Mouse (Mus musculus) kidney, adult 8-10 months (tissue): ENCODE results near the gene Tpk1.

Experiments
- DNase-seq, 2 experiments: peaks; one replicate each; pipeline ENCODE4 v3.0.0; 2022

Gene Tpk1

DNA sequence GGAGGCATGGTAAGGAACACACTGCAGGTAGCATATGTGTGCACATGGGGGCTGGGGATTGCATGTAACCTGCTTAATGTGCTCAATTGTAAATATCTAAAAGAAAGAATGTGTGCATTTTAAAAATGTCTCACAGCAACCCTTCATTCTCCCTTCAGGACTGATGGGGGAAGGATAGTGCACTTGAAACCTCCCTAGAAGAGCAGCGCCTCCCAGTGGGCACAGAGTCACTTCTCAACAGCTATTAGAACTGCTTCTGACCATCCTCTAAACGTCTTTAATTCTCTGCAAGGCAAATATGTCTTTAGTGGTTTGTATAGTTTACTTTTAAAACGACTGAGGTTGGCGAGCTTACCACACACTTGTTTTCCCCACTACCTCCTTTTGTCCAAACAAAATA is 241.1 kb downstream of the Tpk1 start:
- no peak for DNase-seq

DNA sequence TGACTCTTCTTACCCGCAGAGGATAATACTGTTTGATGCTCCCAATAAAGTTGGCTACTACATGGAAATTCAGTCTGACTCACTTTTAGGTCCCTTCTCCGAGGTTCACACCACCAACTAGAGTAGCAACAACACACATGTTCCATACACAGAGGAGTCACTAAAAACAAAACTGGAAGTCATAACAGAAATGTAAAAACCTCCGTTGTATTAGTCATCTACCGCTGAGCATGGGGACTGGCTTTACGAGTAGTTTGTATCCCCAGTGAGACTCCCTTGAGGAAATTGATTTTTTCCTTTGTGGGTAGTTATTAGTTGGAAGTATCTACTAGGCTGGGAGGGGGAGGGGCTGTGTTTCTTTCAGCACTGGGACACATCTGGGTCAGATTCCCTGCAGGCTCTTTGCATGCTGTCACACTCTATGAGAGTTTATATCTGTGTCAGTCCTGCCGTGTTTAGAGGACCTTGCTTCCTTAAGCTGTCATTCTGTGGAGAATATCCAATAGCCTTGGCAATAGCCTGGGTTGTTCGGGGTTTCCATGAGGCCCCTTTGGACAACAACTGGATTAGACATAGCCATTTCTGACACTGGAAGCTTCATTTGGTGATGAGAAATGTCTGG is 245.6 kb downstream of the Tpk1 start:
- no peak for DNase-seq

DNA sequence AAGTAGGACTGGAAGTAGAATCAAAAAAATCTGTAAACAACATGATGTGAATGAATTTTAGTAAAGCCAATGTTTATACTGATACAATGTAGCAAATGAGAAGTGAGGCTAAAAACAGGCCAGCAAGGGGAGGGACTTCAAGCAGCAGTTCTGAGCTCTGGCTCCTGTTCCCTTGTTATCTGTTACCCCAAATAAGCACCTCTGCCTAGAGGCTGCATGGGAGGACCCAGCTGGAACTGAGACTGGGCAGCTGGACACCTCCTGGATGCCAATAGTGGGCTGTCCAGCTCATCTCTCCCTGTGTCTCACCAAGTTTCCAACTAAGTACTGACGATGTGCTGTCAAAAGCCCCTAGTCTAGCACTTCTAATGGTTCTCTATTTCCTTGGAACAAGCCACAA is 257.1 kb downstream of the Tpk1 start:
- DNase-seq = no peak

DNA sequence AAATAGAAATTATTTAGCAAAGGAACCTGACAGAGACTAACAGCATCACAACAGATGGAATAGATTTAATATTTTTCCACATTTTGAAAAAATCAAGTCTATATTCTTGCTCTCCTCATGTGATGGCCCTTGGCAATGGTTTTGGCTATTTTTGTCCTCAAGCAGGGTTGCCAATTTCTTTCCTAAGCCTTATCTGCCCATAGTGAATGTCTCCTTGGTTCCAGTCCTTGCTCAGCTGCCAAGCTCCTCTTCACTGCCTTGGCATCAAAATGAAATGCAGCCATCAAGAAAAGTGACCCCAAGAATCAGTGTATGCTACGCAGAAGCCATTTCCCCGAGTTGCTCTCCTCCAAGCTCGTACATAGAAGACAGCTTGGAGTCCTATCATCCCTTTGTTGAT is 263.0 kb downstream of the Tpk1 start:
- no peak for DNase-seq

DNA sequence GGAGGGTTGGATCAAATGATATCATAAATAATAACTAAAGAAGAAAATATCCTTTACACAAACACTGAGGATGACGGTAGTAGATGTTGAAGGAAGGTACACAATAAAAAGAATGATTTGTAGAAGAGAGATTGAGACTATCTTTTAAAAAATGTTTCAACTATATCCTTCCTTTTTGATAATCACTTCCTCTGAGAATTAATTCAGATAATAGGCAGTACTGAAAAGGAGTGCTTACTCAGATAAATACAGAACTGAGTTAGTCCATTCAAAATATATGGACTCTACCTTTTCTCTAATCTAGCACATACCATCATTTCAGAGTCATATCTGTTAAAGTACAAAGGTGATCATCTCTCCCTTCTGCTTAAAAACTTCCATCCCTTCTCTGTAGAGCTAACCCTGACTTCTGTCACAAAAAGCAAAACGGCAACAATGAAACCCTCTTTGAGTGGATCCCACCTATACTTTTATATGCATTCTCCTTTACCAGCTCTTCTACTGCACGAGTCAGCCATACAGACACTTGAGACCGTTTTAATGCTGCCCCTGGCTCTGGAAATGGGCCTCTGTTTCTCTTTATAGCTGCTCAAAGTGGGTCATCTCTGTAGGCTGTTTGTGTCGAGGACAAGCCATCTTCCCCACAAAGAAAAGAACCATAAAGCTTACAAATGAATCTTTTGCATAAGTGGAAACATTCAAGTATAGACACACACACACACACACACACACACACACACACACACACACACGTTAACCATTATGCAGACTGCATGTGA is 263.7 kb downstream of the Tpk1 start:
- DNase-seq = no peak

DNA sequence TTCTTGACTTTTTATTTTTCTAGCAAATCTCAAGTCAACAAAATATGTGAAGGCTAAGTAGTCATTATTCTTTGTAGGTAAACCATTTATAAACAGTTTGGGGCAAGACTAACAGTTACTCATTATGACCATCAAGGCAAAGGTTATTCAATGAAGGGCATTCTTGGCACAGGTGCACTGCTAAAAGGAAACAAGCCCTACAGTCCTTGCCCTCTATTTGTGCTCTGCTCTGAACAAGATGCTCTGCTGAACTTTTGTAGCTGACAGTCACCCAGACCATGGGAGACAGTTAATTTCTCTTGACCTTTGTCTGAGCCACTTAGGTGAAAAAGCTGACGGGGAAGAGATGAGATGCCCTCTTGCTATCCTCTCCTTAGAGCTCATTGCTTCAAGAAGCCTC is 269.7 kb downstream of the Tpk1 start:
- peak in 1 of 2 experiments; percentile 9 for DNase-seq

DNA sequence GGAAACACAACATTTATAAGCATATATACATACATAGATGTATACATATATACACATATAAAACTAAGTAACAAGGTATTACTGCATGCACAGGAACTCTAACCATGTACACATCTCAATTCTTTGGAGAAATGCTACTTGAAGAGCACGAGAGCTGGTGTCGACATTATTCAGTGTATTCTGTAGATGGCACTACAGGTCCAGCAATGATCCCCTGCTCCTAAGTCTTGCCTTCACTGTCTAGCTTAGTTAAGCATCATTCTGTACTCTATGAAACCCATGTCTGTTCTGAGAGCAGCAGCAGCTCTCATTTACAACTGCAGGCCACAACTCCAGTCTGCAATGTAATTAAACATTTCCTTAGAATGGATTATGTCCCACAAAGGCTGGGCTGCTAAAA is 270.5 kb downstream of the Tpk1 start:
- DNase-seq = no peak

DNA sequence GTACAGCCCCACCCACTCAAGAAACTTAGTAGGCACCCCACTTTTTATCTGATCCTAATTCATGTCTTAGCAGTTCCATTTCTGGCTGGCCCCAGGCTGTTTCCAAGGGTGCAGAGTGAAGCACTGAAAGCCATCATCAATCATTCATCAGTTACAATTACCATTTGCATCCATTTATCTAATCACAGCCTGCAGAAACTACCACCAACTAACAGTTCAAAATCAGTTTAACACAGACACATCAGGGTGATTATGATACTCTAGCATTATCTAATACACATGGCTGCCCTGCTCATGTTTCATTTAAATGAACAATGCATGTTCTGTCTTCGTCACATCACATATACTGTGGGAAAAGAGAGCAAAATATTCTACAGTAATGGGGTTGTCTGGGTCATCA is 274.7 kb downstream of the Tpk1 start:
- no peak for DNase-seq

DNA sequence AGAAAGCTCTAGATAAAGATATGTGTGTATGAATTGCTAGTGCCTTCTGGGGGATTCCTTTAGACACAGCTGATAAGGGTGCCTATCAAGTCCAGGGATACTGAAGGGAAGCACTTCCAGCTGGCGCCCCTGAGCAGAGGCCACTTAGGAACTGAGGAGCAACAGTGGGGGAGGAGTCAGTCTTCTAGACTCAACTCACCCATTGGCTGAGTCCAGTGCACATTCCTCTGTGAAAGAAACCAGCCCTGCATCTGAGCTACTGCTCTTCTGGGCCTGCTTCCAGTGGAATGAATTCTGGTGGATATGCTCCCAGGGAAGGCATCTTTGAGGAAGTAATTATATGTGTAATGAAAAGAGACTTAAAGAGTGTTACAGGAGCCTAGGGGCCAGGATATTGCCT is 278.8 kb downstream of the Tpk1 start:
- DNase-seq = no peak

DNA sequence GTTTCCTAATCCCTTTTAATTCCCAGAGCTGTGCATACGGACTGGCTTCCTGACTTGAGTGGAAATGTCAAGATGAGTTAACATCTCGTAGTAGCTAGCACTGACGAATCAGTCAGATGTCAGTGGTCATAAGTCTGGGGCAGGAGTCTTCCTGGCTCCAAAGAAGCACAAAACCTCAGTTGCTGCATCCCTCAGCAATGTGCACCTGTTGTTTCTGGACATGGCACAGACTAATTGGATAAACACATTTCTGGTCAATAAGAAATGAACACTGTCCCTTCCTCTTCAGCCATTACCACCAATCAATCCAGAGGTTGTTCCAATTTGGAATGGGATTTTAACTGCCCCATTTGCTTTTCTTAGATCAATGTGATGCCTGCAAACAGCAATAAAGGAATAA is 281.2 kb downstream of the Tpk1 start:
- no peak for DNase-seq

DNA sequence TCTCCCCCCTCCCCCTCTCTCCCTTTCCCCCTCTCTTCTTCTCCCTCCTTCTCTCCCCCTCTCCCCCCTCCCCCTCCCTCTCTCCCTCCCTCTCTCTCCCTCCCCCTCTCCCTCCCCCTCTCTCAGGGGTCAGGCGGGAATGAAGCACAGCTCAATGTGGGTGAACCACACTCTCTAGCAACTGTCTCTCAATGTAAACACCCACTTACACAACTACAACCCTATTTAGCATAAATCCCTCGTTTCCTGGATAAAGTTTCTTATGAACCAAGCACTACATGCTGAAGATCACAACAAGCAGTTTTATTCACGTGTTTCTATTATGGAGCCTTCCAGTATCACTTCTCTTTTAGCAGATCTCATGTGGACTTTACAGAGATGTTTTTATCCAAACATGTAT is 281.8 kb downstream of the Tpk1 start:
- no peak for DNase-seq

DNA sequence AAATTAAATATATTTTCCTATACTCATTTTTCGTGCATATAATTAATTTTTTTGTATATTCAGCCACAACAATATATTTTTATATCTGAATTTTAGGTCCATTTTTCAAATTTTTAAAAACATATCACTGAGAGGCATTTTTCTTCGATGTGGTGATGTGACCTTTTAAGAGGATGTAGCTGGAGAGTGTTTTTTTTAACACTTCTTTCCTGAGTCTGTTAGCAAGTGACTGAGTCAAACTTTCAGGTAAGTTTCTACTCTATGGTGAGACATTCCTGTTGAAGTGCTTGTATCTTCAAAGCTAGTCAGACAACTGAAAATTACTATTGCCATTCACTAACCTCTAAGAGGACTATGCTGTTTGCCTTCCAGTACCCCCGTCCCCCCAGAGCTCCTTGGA is 283.3 kb downstream of the Tpk1 start:
- DNase-seq = no peak

DNA sequence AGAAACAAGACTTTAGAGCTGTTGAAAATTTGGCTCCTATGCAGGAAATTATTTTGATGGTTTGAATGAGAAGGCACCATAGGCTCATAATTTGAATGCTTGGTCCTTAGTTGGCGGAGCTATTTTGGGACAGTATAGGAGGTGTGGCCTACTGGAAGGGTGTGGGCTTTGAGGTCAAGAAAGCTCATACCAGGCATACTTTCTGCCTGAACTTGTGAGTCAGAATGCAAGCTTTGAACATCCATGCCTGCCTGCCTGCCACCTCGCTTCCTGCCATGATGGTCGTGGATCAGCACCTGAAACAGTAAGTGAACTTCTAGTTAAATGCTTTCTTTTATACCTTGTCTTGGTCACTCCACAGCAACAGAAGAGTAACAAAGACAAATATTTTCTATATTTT is 283.8 kb downstream of the Tpk1 start:
- DNase-seq = no peak

DNA sequence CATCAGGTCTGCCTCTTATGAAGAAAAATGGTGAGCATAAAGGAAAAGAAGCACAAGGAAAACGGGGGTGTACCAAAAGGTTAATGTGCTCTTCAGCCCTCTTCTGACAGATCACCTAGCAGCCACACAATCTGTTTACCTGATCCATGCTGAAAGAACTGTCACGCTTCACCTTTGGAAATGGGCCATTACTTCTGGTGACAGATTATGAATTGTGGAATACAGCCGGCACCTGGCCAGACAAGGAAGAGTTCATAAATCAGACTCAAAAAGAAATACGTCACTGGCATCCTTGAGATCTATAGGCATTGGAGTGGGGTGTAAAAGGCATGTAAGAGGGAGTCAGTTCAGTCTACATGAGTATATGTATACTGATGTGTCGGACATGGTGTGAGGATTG is 292.9 kb downstream of the Tpk1 start:
- no peak for DNase-seq

DNA sequence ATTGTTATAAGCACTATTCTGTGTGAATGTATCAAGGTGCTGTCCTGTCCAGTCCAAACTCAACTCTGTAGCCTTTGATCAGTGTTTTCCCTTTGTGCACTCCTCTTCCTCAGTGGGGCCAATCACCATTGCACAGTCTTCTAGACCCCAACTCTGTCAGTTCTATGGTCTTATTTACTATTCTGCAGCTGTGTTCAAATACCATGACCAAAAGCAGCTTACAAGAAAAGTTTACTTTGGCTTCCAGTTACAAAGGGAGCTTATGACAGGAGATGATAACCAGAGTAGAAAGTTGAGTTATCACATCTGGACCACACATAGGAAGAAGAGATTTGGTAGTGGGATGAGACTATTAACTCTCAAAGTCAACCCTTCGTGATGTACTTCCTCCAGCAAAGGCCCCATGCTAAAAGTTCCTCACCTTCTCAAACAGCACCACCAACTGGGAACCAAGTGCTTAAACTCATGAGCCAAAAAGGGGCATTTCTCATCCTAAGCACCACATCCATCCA is 298.6 kb downstream of the Tpk1 start:
- no peak for DNase-seq

DNA sequence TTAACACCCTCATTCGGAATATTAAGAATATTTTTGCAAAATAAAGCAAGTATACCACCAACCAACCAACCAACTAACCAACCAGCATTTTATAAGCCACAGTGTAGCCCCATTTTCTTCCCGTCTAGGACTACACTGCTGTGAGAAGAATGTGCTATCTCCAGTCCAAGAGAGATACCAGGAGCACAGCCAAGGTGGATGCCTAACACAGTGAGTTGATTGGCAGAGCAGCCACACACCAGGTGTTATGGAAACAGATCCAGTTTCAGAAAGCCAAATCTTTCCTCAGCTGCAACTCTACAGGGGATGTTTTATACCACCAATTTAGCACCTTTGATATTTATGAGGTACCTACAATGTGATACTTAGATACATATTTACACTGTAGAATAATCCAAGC is 299.1 kb downstream of the Tpk1 start:
- DNase-seq = no peak

DNA sequence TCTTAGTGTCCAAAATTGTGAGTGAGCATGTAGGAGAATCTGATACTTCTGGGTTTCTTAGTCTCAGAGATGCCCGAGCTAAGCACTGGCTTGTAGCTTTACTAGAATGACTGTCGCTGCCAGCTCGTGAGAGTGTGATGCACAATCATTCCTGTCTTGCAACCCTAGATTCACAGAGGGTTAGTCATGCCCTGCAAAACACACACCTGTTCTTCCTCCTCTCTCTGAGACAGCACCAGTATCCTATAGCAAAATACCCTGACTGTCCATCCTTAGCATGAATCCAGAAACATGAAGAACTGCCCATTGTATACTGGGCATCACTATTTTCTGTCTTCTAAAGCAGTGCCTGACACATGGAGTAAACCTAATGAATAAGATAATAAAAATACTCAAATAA is 302.2 kb downstream of the Tpk1 start:
- DNase-seq = no peak

DNA sequence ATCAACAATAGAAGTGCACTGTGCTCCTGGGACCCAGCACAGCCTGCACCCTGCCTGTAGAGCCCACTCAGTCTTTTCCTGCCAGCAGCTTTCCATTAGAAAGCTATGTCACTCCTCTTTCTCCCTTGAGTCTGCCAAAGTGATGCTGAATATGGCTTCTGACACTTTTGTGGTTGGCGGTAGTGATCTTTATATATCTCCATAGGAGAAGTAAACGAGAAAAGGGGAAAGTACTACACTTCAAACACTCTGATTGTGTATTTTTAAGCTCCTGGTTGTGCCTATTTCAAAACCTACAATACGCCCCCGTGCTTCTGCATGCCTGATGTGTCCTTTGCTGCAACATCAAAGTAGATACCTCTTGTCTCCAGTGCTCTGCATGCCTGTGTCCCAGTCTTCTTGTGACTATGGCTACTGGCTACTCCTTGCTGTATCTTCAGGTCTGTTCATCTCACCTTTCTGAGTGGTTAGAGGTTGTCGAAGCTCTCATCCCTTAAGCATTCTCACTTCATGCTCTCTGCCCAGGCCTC is 302.7 kb downstream of the Tpk1 start:
- DNase-seq = no peak

DNA sequence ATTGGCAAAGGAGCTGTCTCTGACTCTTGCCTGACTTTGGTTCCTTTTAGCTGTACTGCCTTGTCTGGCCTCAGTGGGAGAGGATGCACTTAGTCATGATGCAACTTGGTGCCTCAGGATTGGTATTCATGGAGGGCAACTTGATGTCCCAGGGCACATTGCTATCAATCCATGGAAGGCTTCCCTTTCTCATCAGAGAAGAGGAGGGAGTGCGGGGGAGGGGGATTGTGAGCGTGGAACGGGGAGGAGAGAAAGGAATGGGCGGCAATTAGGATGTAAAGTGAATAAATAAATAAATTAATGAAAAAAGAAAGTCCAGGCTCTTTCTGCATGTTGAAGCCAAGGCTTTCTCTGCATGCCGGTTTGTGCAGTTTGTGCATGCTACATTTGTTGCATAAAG is 304.8 kb downstream of the Tpk1 start:
- DNase-seq = no peak

DNA sequence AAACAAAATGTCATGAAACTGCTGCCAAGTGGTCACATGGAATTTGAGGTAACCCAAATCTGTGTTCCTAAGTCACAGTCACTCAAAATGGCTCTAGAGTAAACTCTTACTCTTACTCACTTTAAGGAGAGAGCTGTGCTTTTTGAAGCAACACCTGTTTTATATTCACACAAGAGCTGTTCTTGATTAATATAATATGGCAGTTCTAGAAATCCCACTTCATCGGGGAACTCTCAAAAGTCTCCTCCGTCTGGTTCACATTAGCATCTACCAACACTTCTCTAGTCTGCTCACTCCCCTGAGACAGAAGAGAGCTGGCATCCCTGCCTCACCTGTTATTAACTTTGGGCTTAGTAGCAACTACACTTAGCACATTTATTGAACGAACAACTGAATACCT is 305.9 kb downstream of the Tpk1 start:
- no peak for DNase-seq

DNA sequence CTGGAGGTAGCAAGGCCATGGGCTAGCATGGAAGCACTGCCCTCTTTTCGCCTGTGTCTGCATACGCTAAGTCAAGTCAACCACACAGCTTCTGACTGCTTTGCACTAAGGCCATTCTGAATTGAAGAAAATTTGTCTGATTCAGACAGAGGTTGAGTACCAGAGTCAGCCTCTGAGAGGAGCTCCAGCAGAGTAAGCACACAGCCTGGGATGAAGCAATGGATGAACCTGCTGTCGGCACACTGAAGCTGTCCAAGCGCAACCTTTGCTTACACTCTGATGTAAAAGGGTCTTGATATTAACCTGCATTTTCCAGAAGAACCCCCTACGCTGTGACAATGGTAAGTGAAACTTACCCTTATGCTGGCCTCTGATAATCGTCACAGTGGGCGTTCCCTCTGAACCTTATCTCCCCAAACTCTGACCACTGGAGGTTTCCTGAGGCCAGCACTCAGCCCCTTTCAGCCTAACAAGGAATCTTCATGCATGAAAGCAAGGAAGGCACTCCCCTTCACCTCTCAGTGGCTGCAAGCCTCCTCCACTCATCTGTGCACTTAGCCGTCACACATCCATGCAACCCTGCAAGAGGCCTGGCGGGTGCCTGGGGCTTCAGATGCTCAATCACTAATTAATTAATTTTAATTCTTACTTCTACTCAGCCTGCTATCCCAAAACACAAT is 311.4 kb downstream of the Tpk1 start:
- no peak for DNase-seq

DNA sequence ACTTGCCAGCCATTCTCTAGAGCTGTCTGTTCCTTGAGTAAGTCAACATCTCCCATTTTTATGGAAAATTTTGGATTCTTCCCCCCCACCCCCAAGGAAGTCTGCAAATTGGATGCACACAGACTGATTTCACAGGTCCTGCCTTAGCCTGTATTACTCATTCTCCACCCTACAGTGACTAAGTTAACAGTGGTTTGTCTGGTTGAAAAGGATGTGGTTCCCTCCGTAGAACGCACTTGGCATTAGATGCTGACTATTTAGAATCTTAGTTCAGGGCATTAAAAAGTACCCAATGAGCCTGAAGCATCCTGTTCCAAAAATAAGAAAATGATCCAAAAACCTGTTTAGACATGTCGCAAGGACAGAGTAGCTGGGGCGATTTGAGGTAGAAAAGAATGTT is 312.6 kb downstream of the Tpk1 start:
- DNase-seq = no peak

DNA sequence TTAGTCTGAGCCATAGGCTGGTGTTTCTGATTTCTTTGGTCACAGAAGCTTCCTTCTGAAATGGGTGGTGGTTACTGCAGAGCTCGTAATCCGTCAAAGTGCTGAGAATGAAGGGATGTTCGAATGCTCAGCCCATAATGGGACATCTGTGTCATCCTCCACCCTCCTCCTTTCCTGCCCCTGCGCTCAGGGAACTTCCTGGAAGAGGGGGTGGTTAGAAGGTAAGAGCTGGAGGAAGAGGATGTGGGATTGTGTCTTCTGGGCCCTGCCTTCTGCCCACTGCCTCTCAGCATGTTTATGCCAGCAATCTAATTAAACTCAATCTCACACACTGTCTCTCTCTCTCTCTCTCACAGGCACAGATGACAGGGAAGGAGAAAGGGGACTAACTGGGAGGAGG is 317.0 kb downstream of the Tpk1 start:
- no peak for DNase-seq

DNA sequence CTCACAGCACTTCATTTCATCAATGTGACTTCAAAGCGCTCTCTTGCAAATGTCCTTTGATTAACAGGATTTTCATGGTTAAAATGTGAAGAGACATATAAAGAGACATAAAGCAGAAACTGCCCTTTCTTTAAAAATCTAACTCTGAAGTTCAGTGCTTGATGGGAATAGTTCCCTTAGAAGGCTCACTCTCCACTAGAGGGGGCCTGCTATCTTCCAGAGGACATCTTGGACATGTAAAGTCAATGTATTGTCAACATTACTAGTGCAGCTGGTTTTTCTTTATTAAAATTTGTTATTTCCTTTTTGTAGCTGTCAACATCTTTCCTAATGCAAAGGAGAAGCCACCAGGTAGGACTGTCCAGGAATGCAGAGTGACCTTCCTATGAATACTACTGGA is 318.4 kb downstream of the Tpk1 start:
- no peak for DNase-seq
